Mouse (Mus musculus) erythroid progenitor cell, adult 5-6 weeks (primary cell): ENCODE measurements around the gene Tsx. TPM values are rescaled to one million over a fixed set of nuclear protein-coding genes. Genes with fewer than 3 reads are reported as not detected.
"Not testable (repeated sequence)": the region's sequence is repeated elsewhere in the genome, so short reads cannot be mapped to it uniquely, and the experiment has no call there.

Experiments used
- ATAC-seq: replicated peaks from 2 replicates; pipeline ENCODE4 v1.8.0; 2016; ENCODE audit warnings: moderate number of reproducible peaks, mild to moderate bottlenecking, moderate TSS enrichment, inconsistent platforms; ENCODE audit not compliant: poor library complexity, low FRiP score, severe bottlenecking
- total RNA-seq, 2 experiments: library from RNA; stranded (forward) in 1 of 2; stranded (reverse) in 1 of 2; fragments of 150-400 nt in 1 of 2; fragments of 186-747, 209-891 nt in 1 of 2; gene quantifications; 2 replicates each; pipeline versions ENCODE4 v1.2.3 to v1.2.4; 2015 to 2017; ENCODE audit warnings: low replicate concordance in 2 of 2

Tsx gene
- total RNA-seq (2015; ENCODE audit: low replicate concordance) (not detected in 2 replicates), total RNA-seq (2017; ENCODE audit: low replicate concordance) (not detected in 2 replicates)

- ATAC-seq, result no peak
These were observed at the start of gene Tsx for GRCm38 (mm10) chrX:103414167-103414566. Gene Tsx, plus strand, starts transcription at chrX:103414467.

- ATAC-seq, result no peak
These were observed 48.1 kb upstream of the Tsx start for GRCm38 (mm10) chrX:103366201-103366600.

- ATAC-seq, result no peak
These were observed 45.6 kb upstream of the Tsx start for GRCm38 (mm10) chrX:103368650-103369049.

- no peak for ATAC-seq
These were observed 43.0 kb upstream of the Tsx start for GRCm38 (mm10) chrX:103371221-103371620.

- ATAC-seq, result no peak
These were observed 42.6 kb upstream of the Tsx start for GRCm38 (mm10) chrX:103371627-103372026.

GRCm38 (mm10) chrX:103374250-103374649, 40.0 kb upstream of the Tsx start:
- ATAC-seq, result no peak

GRCm38 (mm10) chrX:103384528-103384927, 29.7 kb upstream of the Tsx start:
- ATAC-seq, result no peak

GRCm38 (mm10) chrX:103388131-103388530, 26.1 kb upstream of the Tsx start:
- ATAC-seq, result no peak

- no peak for ATAC-seq
These were observed 20.4 kb upstream of the Tsx start for GRCm38 (mm10) chrX:103393841-103394240.

- ATAC-seq, result no peak
These were observed 9.2 kb upstream of the Tsx start for GRCm38 (mm10) chrX:103405021-103405420.

- no peak for ATAC-seq
These were observed 7.4 kb downstream of the Tsx start, which contains the start of gene Gm26992 for GRCm38 (mm10) chrX:103421710-103422109. Gene Gm26992, plus strand, starts transcription at chrX:103422010.

GRCm38 (mm10) chrX:103427677-103428076, 13.4 kb downstream of the Tsx start:
- ATAC-seq, result no peak

- no peak for ATAC-seq
These were observed 18.0 kb downstream of the Tsx start for GRCm38 (mm10) chrX:103432293-103432692.

- no peak for ATAC-seq
These were observed 23.8 kb downstream of the Tsx start for GRCm38 (mm10) chrX:103438023-103438422.

- ATAC-seq, result no peak
These were observed 26.5 kb downstream of the Tsx start for GRCm38 (mm10) chrX:103440803-103441202.

GRCm38 (mm10) chrX:103443755-103444154, 29.5 kb downstream of the Tsx start:
- ATAC-seq, result no peak

- peak; percentile 72 for ATAC-seq
These were observed 33.4 kb downstream of the Tsx start for GRCm38 (mm10) chrX:103447539-103448169.

- not testable (repeated sequence) for ATAC-seq
These were observed 34.2 kb downstream of the Tsx start for GRCm38 (mm10) chrX:103448429-103448828.

GRCm38 (mm10) chrX:103448943-103449722, 34.9 kb downstream of the Tsx start:
- not testable (repeated sequence) for ATAC-seq

- no peak for ATAC-seq
These were observed 38.5 kb downstream of the Tsx start for GRCm38 (mm10) chrX:103452815-103453214.

GRCm38 (mm10) chrX:103460056-103460455, 45.8 kb downstream of the Tsx start:
- no peak for ATAC-seq
